Mouse (Mus musculus) hindbrain, postnatal 0 days (tissue): Measurements from ENCODE around the gene Lamtor4. TPM values are rescaled to one million over a fixed set of nuclear protein-coding genes. Genes with fewer than 3 reads are reported as not detected.

Experiments
- ATAC-seq: fragments of 200-750 bp; cut with Nextera tagmentation; 2 replicates; pipeline ENCODE4 v1.8.0; 2017; ENCODE audit warnings: mild to moderate bottlenecking, moderate TSS enrichment, moderate library complexity
- DNase-seq: peaks from one replicate; pipeline ENCODE4 v3.0.0-alpha.2; 2015; ENCODE audit warnings: low spot score
- H3K27ac ChIP-seq: fragments of 300-500 bp; sonication (generic); 2 replicates; pipeline ENCODE4 v1.5.1; 2014; ENCODE audit warnings: mild to moderate bottlenecking
- H3K27me3 ChIP-seq: fragments of 300-500 bp; sonication (generic); 2 replicates; pipeline ENCODE4 v1.6.1; 2014; ENCODE audit warnings: low read length, mixed read lengths; ENCODE audit not compliant: insufficient read depth
- H3K36me3 ChIP-seq: fragments of 300-500 bp; sonication (generic); 2 replicates; pipeline ENCODE4 v1.6.1; 2014; ENCODE audit warnings: low read length, mixed read lengths; ENCODE audit not compliant: insufficient read depth
- H3K4me1 ChIP-seq: fragments of 300-500 bp; sonication (generic); 2 replicates; pipeline ENCODE4 v1.6.1; 2014; ENCODE audit warnings: antibody characterized with exemption, low read length, mixed read lengths; ENCODE audit not compliant: insufficient read depth
- H3K4me2 ChIP-seq: fragments of 300-500 bp; sonication (generic); 2 replicates; pipeline ENCODE4 v1.6.1; 2014; ENCODE audit warnings: low read depth, mild to moderate bottlenecking, low read length, moderate library complexity, mixed read lengths
- H3K4me3 ChIP-seq: fragments of 300-500 bp; sonication (generic); 2 replicates; pipeline ENCODE4 v1.5.1; 2014; ENCODE audit warnings: low read length
- H3K9ac ChIP-seq: fragments of 300-500 bp; sonication (generic); replicated peaks from 2 replicates; pipeline ENCODE4 v1.6.1; 2014; ENCODE audit warnings: mild to moderate bottlenecking, low read length, moderate library complexity, mixed read lengths
- H3K9me3 ChIP-seq: fragments of 300-500 bp; sonication (generic); 2 replicates; pipeline ENCODE4 v1.6.1; 2016; ENCODE audit warnings: low read length, mixed read lengths
- CTCF ChIP-seq: IDR thresholded peaks from 2 replicates; pipeline ENCODE4 v1.5.1; 2016; ENCODE audit warnings: antibody characterized with exemption, control low read depth, low read depth
- WGBS: fragments of 180-500 bp; shearing (Covaris S2); extraction: QIAGEN DNeasy Blood & Tissue Kit; methylation state at CpG from one replicate; pipeline ENCODE4 v1.1.7; 2014; 5-methylcytosine and 5-hydroxymethylcytosine counted together
- polyA plus RNA-seq: library from polyadenylated mRNA; unstranded; fragments of >200 nt; fragmentation: Nextera tagmentation; extraction: Ambion mirVana; gene quantifications from 2 replicates; pipeline ENCODE4 v1.2.1, GENCODE M21; 2015
- total RNA-seq: library from RNA; depleted of rRNA; stranded (reverse); fragments of >200 nt; gene quantifications from 2 replicates; pipeline ENCODE4 v1.2.3, GENCODE M21; 2014

Lamtor4 gene
- total and polyA plus RNA-seq, 2 experiments from 2014 or later = 80.3 to 110 TPM

DNA sequence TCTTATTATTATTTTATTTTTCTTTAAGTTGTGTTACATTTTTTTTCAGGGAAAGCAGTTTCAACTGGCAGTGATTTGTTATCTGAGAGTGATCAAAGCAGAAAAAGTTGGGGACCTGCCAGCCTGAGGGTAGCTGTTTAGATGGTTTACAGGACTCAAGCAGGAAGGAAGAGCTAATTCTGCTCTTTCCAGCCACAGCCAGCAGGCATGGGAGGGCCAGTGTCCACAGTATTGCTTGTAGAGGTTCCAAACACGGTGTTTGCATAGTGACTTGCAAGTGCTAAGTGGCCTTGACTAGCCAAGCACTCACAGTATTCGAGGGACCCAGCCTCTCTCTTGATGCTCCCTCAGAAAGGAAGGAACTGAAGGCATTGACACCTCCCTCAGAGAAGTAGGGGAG, 13.8 kb upstream of the Lamtor4 start:
- Histone ChIP-seq H3K4me1 (no peaks in the 10 kb centered on the region), H3K9ac (no peak overlapping the region), H3K27ac (no peak overlapping the region), H3K9me3 (no peaks in the 10 kb centered on the region), H3K27me3 (no peaks in the 10 kb centered on the region), H3K36me3 (no peaks in the 10 kb centered on the region), H3K4me2 (no peak overlapping the region), H3K4me3 (no peak overlapping the region)
- ATAC-seq (no peak), DNase-seq (no peak)
- TF ChIP-seq CTCF = no peak
- WGBS = 43% methylated on average over 2 of the region's 2 CpGs

GRCm38 (mm10) chr5:138251144-138251543, 4.1 kb upstream of the Lamtor4 start:
- Histone ChIP-seq H3K9ac (no peak overlapping the region), H3K4me3 (no peak overlapping the region), H3K27ac (no peak overlapping the region), H3K4me1 (peaks cover 2% of the 10 kb centered on the region), H3K27me3 (no peaks in the 10 kb centered on the region), H3K9me3 (no peaks in the 10 kb centered on the region), H3K4me2 (no peak overlapping the region), H3K36me3 (no peaks in the 10 kb centered on the region)
- TF ChIP-seq CTCF = no peak
- 86% methylated on average over 12 of the region's 12 CpGs for WGBS
- ATAC-seq = no peak
- no peak for DNase-seq

DNA sequence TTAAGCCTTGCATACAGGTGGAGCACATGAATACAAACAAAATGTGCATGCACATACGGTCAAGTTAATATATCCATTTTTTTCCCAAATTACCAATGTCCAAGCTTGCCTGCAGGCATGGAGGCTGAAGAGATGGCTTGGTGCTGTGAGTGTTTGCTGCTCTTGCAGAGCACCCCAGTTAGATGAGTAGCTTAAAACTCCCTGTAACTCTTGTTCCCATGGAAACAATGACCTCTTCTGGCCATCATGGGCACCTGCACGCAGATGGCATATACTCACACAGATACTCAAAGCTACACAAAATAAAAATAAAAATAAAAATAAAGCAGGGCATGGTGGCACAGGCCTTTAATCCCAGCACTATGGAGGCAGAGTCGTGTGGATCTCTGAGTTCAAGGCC, 2.2 kb upstream of the Lamtor4 start:
- no peak overlapping the region for H3K27ac ChIP-seq
- H3K36me3 ChIP-seq = no peaks in the 10 kb centered on the region
- no peak overlapping the region for H3K4me3 ChIP-seq
- no peak overlapping the region for H3K9ac ChIP-seq
- no peak overlapping the region for H3K4me2 ChIP-seq
- no peaks in the 10 kb centered on the region for H3K9me3 ChIP-seq
- H3K27me3 ChIP-seq = no peaks in the 10 kb centered on the region
- peaks cover 6% of the 10 kb centered on the region for H3K4me1 ChIP-seq
- DNase-seq (no peak), ATAC-seq (no peak)
- WGBS = 92% methylated on average over 3 of the region's 3 CpGs
- TF ChIP-seq CTCF = no peak

DNA sequence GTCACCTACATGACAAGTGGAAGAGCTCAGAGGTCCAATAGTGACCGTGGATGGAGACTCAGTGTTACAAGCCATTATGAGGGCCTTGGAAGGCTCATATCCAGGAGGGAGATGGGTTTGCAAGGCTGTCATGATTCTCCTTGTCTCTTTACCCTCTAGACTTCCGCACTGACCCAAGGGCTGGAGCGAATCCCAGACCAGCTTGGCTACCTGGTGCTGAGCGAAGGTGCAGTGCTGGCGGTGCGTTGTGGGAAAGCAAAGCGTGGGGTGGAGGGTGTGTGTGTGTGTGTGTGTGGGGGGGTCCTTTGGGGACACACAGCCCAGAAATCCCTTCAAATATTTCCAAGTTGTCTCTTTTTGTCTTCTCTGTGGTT, 799 bp downstream of the Lamtor4 start:
- peak overlapping the region; percentile 85 for H3K27ac ChIP-seq
- H3K4me3 ChIP-seq = peak overlapping the region; percentile 51
- no peaks in the 10 kb centered on the region for H3K27me3 ChIP-seq
- ATAC-seq = peak; percentile 10; the same call in 1 of the 2 replicates
- H3K4me1 ChIP-seq = peaks cover 6% of the 10 kb centered on the region
- peaks cover 17% of the 10 kb centered on the region for H3K36me3 ChIP-seq
- peak overlapping the region; percentile 91 for H3K4me2 ChIP-seq
- no peaks in the 10 kb centered on the region for H3K9me3 ChIP-seq
- no peak for TF ChIP-seq CTCF
- H3K9ac ChIP-seq = peak overlapping the region; percentile 59
- 11% methylated on average over 7 of the region's 7 CpGs for WGBS
- no peak for DNase-seq

GRCm38 (mm10) chr5:138256966-138257584, 1.8 kb downstream of the Lamtor4 start:
- H3K27me3 ChIP-seq = no peaks in the 10 kb centered on the region
- no peak overlapping the region for H3K9ac ChIP-seq
- DNase-seq (no peak), ATAC-seq (no peak)
- no peak overlapping the region for H3K27ac ChIP-seq
- H3K4me3 ChIP-seq = no peak overlapping the region
- peak overlapping the region; percentile 91; the same call in 1 of the 2 replicates for H3K4me2 ChIP-seq
- TF ChIP-seq CTCF = no peak
- 90% methylated on average over 10 of the region's 10 CpGs for WGBS
- H3K36me3 ChIP-seq = peaks cover 25% of the 10 kb centered on the region
- no peaks in the 10 kb centered on the region for H3K9me3 ChIP-seq
- peaks cover 7% of the 10 kb centered on the region for H3K4me1 ChIP-seq

DNA sequence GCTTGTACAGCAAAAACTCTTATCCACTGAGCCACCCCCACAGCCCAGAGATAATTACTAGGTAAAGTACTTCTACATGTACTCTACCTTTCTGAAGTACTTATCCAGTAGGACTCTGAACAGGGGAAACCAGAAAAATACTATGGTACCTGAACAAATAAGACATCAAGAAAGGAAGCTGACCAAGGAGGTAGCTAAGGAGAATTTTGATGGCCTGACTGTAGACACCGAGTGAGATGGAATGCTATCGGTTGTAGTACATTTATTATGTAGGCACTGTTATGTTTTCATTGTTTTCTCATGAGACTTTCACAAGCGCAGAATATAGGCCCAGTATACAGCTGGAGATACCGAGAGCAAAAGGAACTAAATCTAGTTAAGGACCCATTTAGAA, 2.3 kb downstream of the Lamtor4 start:
- H3K9me3 ChIP-seq = no peaks in the 10 kb centered on the region
- H3K4me2 ChIP-seq = no peak overlapping the region
- no peak overlapping the region for H3K4me3 ChIP-seq
- DNase-seq (no peak), ATAC-seq (no peak)
- no peaks in the 10 kb centered on the region for H3K27me3 ChIP-seq
- H3K9ac ChIP-seq = no peak overlapping the region
- WGBS = 89% methylated on average over 4 of the region's 4 CpGs
- TF ChIP-seq CTCF = no peak
- peaks cover 25% of the 10 kb centered on the region for H3K36me3 ChIP-seq
- no peak overlapping the region for H3K27ac ChIP-seq
- peaks cover 12% of the 10 kb centered on the region for H3K4me1 ChIP-seq

DNA sequence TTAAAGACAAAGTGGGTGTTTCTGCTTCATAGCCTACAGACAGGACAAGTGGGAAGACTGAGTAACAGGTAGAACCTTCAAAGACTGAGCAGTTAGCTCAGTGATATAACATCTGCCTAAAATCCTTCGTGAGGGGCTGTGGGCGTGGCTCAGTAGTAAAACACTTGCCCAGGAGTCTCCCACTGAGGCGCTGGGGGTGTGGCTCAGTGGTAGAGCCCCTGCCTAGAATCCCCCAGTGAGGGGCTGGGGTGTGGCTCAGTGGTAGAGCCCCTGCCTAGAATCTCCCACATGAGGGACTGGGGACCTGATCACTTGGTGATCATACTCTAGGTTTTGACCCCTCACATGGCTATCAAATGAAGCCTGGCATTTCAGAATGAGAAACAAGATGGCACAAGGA, 2.8 kb downstream of the Lamtor4 start:
- WGBS = 88% methylated on average over 3 of the region's 3 CpGs

More for the DNA sequence above, 2.8 kb downstream of the Lamtor4 start:
- Histone ChIP-seq H3K9ac (no peak overlapping the region), H3K4me3 (no peak overlapping the region), H3K27me3 (no peaks in the 10 kb centered on the region), H3K27ac (no peak overlapping the region), H3K4me1 (peaks cover 16% of the 10 kb centered on the region), H3K9me3 (no peaks in the 10 kb centered on the region), H3K4me2 (no peak overlapping the region), H3K36me3 (peaks cover 25% of the 10 kb centered on the region)
- ATAC-seq (no peak), DNase-seq (no peak)
- no peak for TF ChIP-seq CTCF
